Mouse (Mus musculus) T-helper 2 cell (primary cell): Measurements from ENCODE around the gene Doc2b.
"Not testable (repeated sequence)": the region's sequence is repeated elsewhere in the genome, so short reads cannot be mapped to it uniquely, and the experiment has no call there.

Experiments used
- in situ Hi-C: fragments of 300-600 bp; cut with MboI, MseI; formaldehyde crosslinking; loops from one replicate; pipeline ENCODE4 v1.15.1; 2025; ENCODE audit warnings: high pct_unique_total_duplicates

The Doc2b gene

GRCm38 (mm10) chr11:75736978-75737377 is 58.9 kb downstream of the Doc2b start:
- in situ Hi-C loops = no loop called here

DNA sequence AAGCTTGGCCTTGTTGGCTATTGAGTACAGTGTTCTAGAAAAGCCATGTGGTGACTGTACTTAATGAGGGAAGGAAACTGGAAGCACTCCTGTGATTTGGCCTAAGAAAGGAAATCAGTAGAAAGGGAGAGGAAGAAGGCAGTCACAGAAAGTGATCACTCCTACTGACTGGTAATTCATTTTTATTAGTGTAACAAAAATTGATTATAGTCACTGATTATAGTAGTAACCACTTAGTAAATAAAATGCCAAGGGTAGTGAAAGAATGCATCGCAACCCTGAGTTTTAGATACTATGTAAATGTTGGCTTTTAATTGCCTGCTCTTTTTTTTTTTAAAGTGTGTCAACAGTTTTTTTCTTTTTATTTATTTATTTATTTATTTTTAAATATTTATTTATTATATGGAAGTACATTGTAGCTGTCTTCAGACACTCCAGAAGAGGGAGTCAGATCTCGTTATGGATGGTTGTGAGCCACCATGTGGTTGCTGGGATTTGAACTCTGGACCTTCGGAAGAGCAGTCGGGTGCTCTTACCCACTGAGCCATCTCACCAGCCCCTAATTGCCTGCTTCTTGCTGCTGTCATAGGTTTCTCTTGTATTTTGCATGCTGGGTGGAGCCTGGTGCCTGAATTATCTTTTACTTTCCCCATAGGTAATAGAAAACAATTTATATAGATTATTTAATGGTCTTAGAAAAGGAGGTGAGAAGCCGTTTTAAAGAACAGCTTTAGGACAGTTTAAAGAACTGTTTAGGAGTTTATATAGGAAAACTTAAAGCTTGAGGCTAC is 60.2 kb downstream of the Doc2b start:
- in situ Hi-C loops = no loop called here

DNA sequence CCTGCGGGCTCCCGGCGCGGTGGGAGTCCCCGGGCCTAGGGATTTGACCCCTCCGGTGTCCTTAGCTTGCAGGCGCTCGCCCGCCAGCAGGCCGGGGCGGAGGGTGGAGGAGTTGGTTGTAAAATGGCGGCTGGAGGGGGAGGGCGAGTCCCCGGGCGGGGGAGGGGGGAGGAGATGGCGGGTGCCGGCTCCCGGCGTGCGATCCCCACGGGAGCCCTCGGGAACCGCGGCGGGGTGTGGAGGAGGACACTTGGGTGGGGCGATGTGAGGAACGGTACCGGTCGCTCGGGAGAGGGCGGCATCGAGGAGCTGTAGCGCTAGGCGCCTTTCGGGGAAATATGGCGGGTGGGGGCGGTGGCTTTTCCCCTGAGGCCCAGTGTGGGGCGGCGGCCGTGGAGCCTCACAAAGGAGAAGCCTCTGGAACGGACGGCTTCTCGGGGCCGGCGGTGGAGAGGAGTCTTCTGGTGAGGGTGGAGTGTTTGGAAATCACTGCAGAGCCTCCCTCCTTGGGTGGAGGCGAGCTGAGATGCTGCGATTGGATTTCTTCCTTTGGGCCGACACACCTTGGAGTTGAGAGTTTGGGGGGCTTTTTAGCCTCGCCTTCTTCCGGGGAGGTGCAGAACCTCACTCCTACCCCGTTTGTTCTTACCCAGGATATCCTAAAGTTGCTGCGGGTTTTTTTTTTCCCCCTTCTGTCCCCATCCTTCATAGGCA is 62.5 kb downstream of the Doc2b start:
- in situ Hi-C loops = no loop called here

GRCm38 (mm10) chr11:75732434-75733226 is 63.2 kb downstream of the Doc2b start, which contains the start of gene Ywhae:
Gene Ywhae (plus strand): TSS chr11:75732869.
- in situ Hi-C loops = no loop called here

GRCm38 (mm10) chr11:75727659-75728058 is 68.2 kb downstream of the Doc2b start:
- in situ Hi-C loops = not testable (repeated sequence)

DNA sequence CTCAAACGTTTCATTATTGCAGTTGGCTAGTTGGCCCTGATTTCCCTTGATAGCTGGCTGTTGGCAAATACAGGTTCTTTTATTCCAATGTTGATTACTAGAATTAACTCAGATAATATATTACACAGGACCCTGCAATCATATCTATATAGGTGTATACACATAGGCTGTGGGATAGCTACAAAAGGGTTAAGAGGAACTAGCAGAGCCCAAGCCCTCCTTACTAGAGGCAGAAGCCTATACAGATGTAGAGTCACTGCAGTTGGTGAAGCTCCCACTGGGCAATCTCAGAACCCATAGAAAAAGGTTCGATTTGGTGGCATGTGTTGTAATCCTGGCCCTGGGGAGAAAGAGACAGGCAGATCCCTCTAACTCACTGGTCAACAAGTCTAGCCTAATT is 68.7 kb downstream of the Doc2b start:
- in situ Hi-C loops = no loop called here

GRCm38 (mm10) chr11:75722339-75722738 is 73.5 kb downstream of the Doc2b start:
- in situ Hi-C loops = no loop called here
